Mouse (Mus musculus) neutrophil, adult 5-6 weeks (primary cell): Measurements from ENCODE around the gene Syngr4. TPM values are rescaled to one million over a fixed set of nuclear protein-coding genes. Genes with fewer than 3 reads are reported as not detected.

Source experiments
- total RNA-seq: library from RNA; stranded (forward); fragments of 200-1000 nt; gene quantifications from 2 replicates; pipeline ENCODE4 v1.2.3, GENCODE M21; 2017

Syngr4 gene
- total RNA-seq, 1 experiment from 2014 or later, result not detected

Other genes starting within 250 kb of the Syngr4 start
- gene Fut2, start 230.3 kb downstream of the Syngr4 start, total RNA-seq, result 0.25 and 0.35 TPM in 2 replicates
- not detected in 2 replicates for gene Ntn5, start 212.7 kb downstream of the Syngr4 start, total RNA-seq
- gene Sec1, start 202.3 kb downstream of the Syngr4 start, total RNA-seq, result 0.23 TPM in 1 of 2 replicates, not detected in the other
- gene Car11, start 196.9 kb downstream of the Syngr4 start, total RNA-seq, result not detected in 2 replicates
- 12.1 and 18.4 TPM in 2 replicates for gene Dbp, start 191.6 kb downstream of the Syngr4 start, total RNA-seq
- gene Rpl18, start 181.3 kb downstream of the Syngr4 start, total RNA-seq, result 797 and 936 TPM in 2 replicates
- gene Sphk2, start 178.7 kb downstream of the Syngr4 start, total RNA-seq, result 25.5 and 27.4 TPM in 2 replicates
- gene Fam83e, start 175.5 kb downstream of the Syngr4 start, total RNA-seq, result 3.0 and 3.2 TPM in 2 replicates
- gene Spaca4, start 170.9 kb downstream of the Syngr4 start, total RNA-seq, result not detected in 2 replicates
- not detected in 2 replicates for gene Lmtk3, start 113.0 kb downstream of the Syngr4 start, total RNA-seq
- 0.49 TPM in 1 of 2 replicates, not detected in the other for gene Sult2b1, start 112.0 kb downstream of the Syngr4 start, total RNA-seq
- gene Cyth2, start 82.1 kb downstream of the Syngr4 start, total RNA-seq, result 79.6 and 94.0 TPM in 2 replicates
- 0.23 TPM in 1 of 2 replicates, not detected in the other for gene Kcnj14, start 71.9 kb downstream of the Syngr4 start, total RNA-seq
- gene Grwd1, start 65.8 kb downstream of the Syngr4 start, total RNA-seq, result 7.2 and 11.2 TPM in 2 replicates
- gene Kdelr1, start 23.9 kb downstream of the Syngr4 start, total RNA-seq, result 44.6 and 57.7 TPM in 2 replicates
- 0.12 TPM in 1 of 2 replicates, not detected in the other for gene Grin2d, start 18.3 kb downstream of the Syngr4 start, total RNA-seq
- gene Tmem143, start 227 bp upstream of the Syngr4 start, total RNA-seq, result 5.0 and 11.2 TPM in 2 replicates
- gene Emp3, start 24.7 kb upstream of the Syngr4 start, total RNA-seq, result 176 and 192 TPM in 2 replicates
- 14.1 and 15.8 TPM in 2 replicates for gene Ccdc114, start 27.4 kb upstream of the Syngr4 start, total RNA-seq
- not detected in 2 replicates for gene Abcc6, start 133.6 kb upstream of the Syngr4 start, total RNA-seq
- 29.1 and 29.7 TPM in 2 replicates for gene Nomo1, start 137.0 kb upstream of the Syngr4 start, total RNA-seq
- gene Kcnj11, start 204.1 kb upstream of the Syngr4 start, total RNA-seq, result not detected in 2 replicates